Mouse (Mus musculus): ENCODE data around the gene Fanca.

- TF ChIP-seq POLR2A (IDR thresholded peaks at IDR 0.05; ENCODE audit: low read depth, low read length) (no peak), CTCF (IDR thresholded peaks at IDR 0.05; ENCODE audit: borderline replicate concordance, insufficient read depth, low read length) (no peak)
Measured at GRCm38 (mm10) chr8:123345135-123345534, 26.8 kb upstream of the Fanca start.
